Comparison of ENCODE assay signal across 8 mouse cellular contexts in genomic region chr1:130715561-130716217, GRCm38 (mm10). TPM values are rescaled to one million over a fixed set of nuclear protein-coding genes. Genes with fewer than 3 reads are reported as not detected.
A peak's percentile ranks its signal among the peaks of the same experiment; 100 is the strongest.
DNase-seq lines count a peak whose midpoint lies in the region; ATAC-seq and TF ChIP-seq lines count a peak whose summit lies in the region.

Gm29427 (minus strand) TSS chr1:130715799.

- H3K9ac ChIP-seq in heart, embryonic 15.5 days = peak within 1 kb of the TSS; percentile 97
- H3K9ac ChIP-seq in liver, embryonic 14.5 days (replicated peaks) = peak within 1 kb of the TSS; percentile 84
- peak within 1 kb of the TSS; percentile 96 for H3K9ac ChIP-seq in neural tube, embryonic 11.5 days (ENCODE audit: low read length)
- peak within 1 kb of the TSS; percentile 98 for H3K9ac ChIP-seq in stomach, postnatal 0 days (ENCODE audit: low read length)

- H3K9me3 ChIP-seq in heart, embryonic 15.5 days (replicated peaks) = no peaks in the 10 kb centered on the region
- H3K9me3 ChIP-seq in liver, embryonic 14.5 days (ENCODE audit: control insufficient read depth, low read length) = no peaks in the 10 kb centered on the region
- H3K9me3 ChIP-seq in neural tube, embryonic 11.5 days (ENCODE audit: control insufficient read depth, low read length) = no peaks in the 10 kb centered on the region
- no peaks in the 10 kb centered on the region for H3K9me3 ChIP-seq in stomach, postnatal 0 days (ENCODE audit: control insufficient read depth, low read length)

- peak; percentile 46; the same call in 1 of the 2 replicates for TF ChIP-seq EP300 in liver, embryonic 14.5 days (IDR thresholded peaks at IDR 0.05; ENCODE audit: low read depth)
- TF ChIP-seq EP300 in stomach, postnatal 0 days (optimal IDR thresholded peaks at IDR 0.05) = peak; percentile 99

- peak; percentile 89 for ATAC-seq in heart, embryonic 15.5 days (replicated peaks; ENCODE audit: insufficient number of reproducible peaks, insufficient read depth, low FRiP score, low read depth)
- peak; percentile 86 for ATAC-seq in liver, embryonic 14.5 days (ENCODE audit: insufficient read depth)
- peak; percentile 86 for ATAC-seq in neural tube, embryonic 11.5 days (ENCODE audit: insufficient read depth, low FRiP score, low TSS enrichment)
- ATAC-seq in stomach, postnatal 0 days (ENCODE audit: low FRiP score, low TSS enrichment) = peak; percentile 98

- 0 out of 2 replicates have a peak, but pooled peaks cover 8% of the 10 kb centered on the region for H3K36me3 ChIP-seq in heart, embryonic 15.5 days
- H3K36me3 ChIP-seq in liver, embryonic 14.5 days (replicated peaks; ENCODE audit: control insufficient read depth, insufficient read depth, low read depth) = peaks cover 19% of the 10 kb centered on the region
- H3K36me3 ChIP-seq in neural tube, embryonic 11.5 days (ENCODE audit: control insufficient read depth, insufficient read depth, low read length) = no peaks in the 10 kb centered on the region
- H3K36me3 ChIP-seq in stomach, postnatal 0 days (ENCODE audit: control insufficient read depth, insufficient read depth, low read length) = no peaks in the 10 kb centered on the region

- no peaks in the 10 kb centered on the region for H3K27me3 ChIP-seq in heart, embryonic 15.5 days
- no peaks in the 10 kb centered on the region for H3K27me3 ChIP-seq in liver, embryonic 14.5 days (ENCODE audit: control insufficient read depth, insufficient read depth, low read length)
- H3K27me3 ChIP-seq in neural tube, embryonic 11.5 days (ENCODE audit: control insufficient read depth, insufficient read depth, low read length) = no peaks in the 10 kb centered on the region
- H3K27me3 ChIP-seq in stomach, postnatal 0 days (ENCODE audit: control insufficient read depth, insufficient read depth, low read length) = no peaks in the 10 kb centered on the region

- peak within 1 kb of the TSS; percentile 95 for H3K4me2 ChIP-seq in heart, embryonic 15.5 days
- peak within 1 kb of the TSS; percentile 95 for H3K4me2 ChIP-seq in liver, embryonic 14.5 days (ENCODE audit: low read depth)
- H3K4me2 ChIP-seq in neural tube, embryonic 11.5 days (ENCODE audit: low read depth) = peak within 1 kb of the TSS; percentile 98
- H3K4me2 ChIP-seq in stomach, postnatal 0 days (replicated peaks; ENCODE audit: low read depth) = peak within 1 kb of the TSS; percentile 99

- no peak for TF ChIP-seq CTCF in liver, embryonic 14.5 days (IDR thresholded peaks at IDR 0.05; ENCODE audit: low read depth)
- peak; percentile 12; the same call in 1 of the 2 replicates for TF ChIP-seq CTCF in stomach, postnatal 0 days (IDR thresholded peaks at IDR 0.05; ENCODE audit: low read depth)

- WGBS in heart, embryonic 15.5 days = under 1% methylated on average over 38 of the region's 38 CpGs
- 1% methylated on average over 38 of the region's 38 CpGs for WGBS in liver, embryonic 14.5 days (ENCODE audit: insufficient replicate concordance)
- WGBS in neural tube, embryonic 11.5 days = 1% methylated on average over 37 of the region's 38 CpGs
- WGBS in stomach, postnatal 0 days = under 1% methylated on average over 36 of the region's 38 CpGs

- peaks cover 2% of the 10 kb centered on the region; the same call in 1 of the 2 replicates for H3K4me1 ChIP-seq in brown adipose tissue, adult 24 weeks (ENCODE audit: control insufficient read depth, insufficient read depth, insufficient read length, low read length)
- peaks cover 20% of the 10 kb centered on the region for H3K4me1 ChIP-seq in heart, embryonic 15.5 days (replicated peaks)
- H3K4me1 ChIP-seq in liver, embryonic 14.5 days (replicated peaks; ENCODE audit: control insufficient read depth in 2 of 2, insufficient read depth in 2 of 2, low read length in 1 of 2) = peaks cover 13 to 16% of the 10 kb centered on the region in 2 experiments
- peaks cover 5% of the 10 kb centered on the region for H3K4me1 ChIP-seq in neural tube, embryonic 11.5 days (ENCODE audit: control insufficient read depth, insufficient read depth, low read length)
- no peaks in the 10 kb centered on the region; the same call in 1 of the 2 replicates for H3K4me1 ChIP-seq in stomach, postnatal 0 days (replicated peaks; ENCODE audit: control insufficient read depth, insufficient read depth)

- H3K27ac ChIP-seq in brown adipose tissue, adult 24 weeks (replicated peaks; ENCODE audit: low read depth, low read length) = peak within 1 kb of the TSS; percentile 85
- peak within 1 kb of the TSS; percentile 91 for H3K27ac ChIP-seq in heart, embryonic 15.5 days
- H3K27ac ChIP-seq in liver, embryonic 14.5 days = peak within 1 kb of the TSS; percentile 72
- H3K27ac ChIP-seq in neural tube, embryonic 11.5 days (ENCODE audit: low read depth, low read length) = peak within 1 kb of the TSS; percentile 72
- peak within 1 kb of the TSS; percentile 92 for H3K27ac ChIP-seq in stomach, postnatal 0 days (replicated peaks)

- peak within 1 kb of the TSS; percentile 99 for H3K4me3 ChIP-seq in brown adipose tissue, adult 24 weeks (ENCODE audit: insufficient read depth, low read depth, low read length)
- H3K4me3 ChIP-seq in heart, embryonic 15.5 days = peak within 1 kb of the TSS; percentile 99
- H3K4me3 ChIP-seq in liver, embryonic 14.5 days (ENCODE audit: insufficient read depth in 1 of 2, low read depth in 2 of 2, low read length in 2 of 2) = peak within 1 kb of the TSS; percentile 73 to 97
- peak within 1 kb of the TSS; percentile 84 for H3K4me3 ChIP-seq in neural tube, embryonic 11.5 days (ENCODE audit: low read depth, low read length)
- peak within 1 kb of the TSS; percentile 99 for H3K4me3 ChIP-seq in stomach, postnatal 0 days (ENCODE audit: low read depth, low read length)

- DNase-seq in CD4-positive, CD25-positive, alpha-beta regulatory T cell, adult 2 months (ENCODE audit: low read depth, low spot score) = peak; percentile 98
- peak; percentile 67 for DNase-seq in fibroblast of lung, adult 2 months (ENCODE audit: low read depth)
- DNase-seq in kidney, postnatal 25 days = peak; percentile 96 to 99
- DNase-seq in liver, embryonic 14.5 days (ENCODE audit: low read depth in 3 of 3, low spot score in 3 of 3) = peak; percentile 83 to 91 (median 84)
- peak; percentile 88 for DNase-seq in neural tube, embryonic 11.5 days (ENCODE audit: low spot score)
- DNase-seq in stomach, postnatal 0 days (ENCODE audit: low spot score) = peak; percentile 99

RNA-seq across cellular contexts. Expression of gene Gm29427, which starts in this region (rescaled TPM):
- polyA plus RNA-seq in brown adipose tissue, adult 24 weeks (2012; ENCODE audit: insufficient read depth, insufficient read length, missing spikeins) = not detected in 2 replicates
- 0.16 TPM in 1 of 2 replicates, not detected in the other for polyA plus RNA-seq in heart, embryonic 15.5 days (2015; fragmentation: Nextera tagmentation; extraction: Ambion mirVana)
- not detected in 2 replicates for polyA plus RNA-seq in liver, embryonic 14.5 days (2012; rRNA removed)
- polyA plus RNA-seq in liver, embryonic 14.5 days (2014; fragmentation: Nextera tagmentation; extraction: Ambion mirVana) = not detected in 2 replicates
- polyA plus RNA-seq in neural tube, embryonic 11.5 days (2014; fragmentation: Nextera tagmentation; extraction: Ambion mirVana) = not detected in 2 replicates
- polyA plus RNA-seq in stomach, postnatal 0 days (2015; fragmentation: Nextera tagmentation; extraction: Ambion mirVana) = 0.07 TPM in 1 of 2 replicates, not detected in the other

Comparison
In these comparisons a context has a peak if more than half of its experiments do, and no peak if none do; other contexts are left out.
1. Peak in every context shown above with its lines: DNase-seq, ATAC-seq, H3K4me3 ChIP-seq and H3K27ac ChIP-seq.
2. Peak in ATAC-seq, H3K4me3 ChIP-seq, H3K27ac ChIP-seq, H3K9ac ChIP-seq and H3K4me2 ChIP-seq in heart, embryonic 15.5 days; RNA of the gene not detected or under 1 TPM.
3. Peak in DNase-seq, ATAC-seq, H3K4me3 ChIP-seq, H3K27ac ChIP-seq, H3K9ac ChIP-seq and H3K4me2 ChIP-seq in liver, embryonic 14.5 days; RNA of the gene not detected or under 1 TPM.
4. Peak in DNase-seq, ATAC-seq, H3K4me3 ChIP-seq, H3K27ac ChIP-seq, H3K9ac ChIP-seq and H3K4me2 ChIP-seq in neural tube, embryonic 11.5 days; RNA of the gene not detected or under 1 TPM.
5. Peak in DNase-seq, ATAC-seq, H3K4me3 ChIP-seq, H3K27ac ChIP-seq, H3K9ac ChIP-seq and H3K4me2 ChIP-seq in stomach, postnatal 0 days; RNA of the gene not detected or under 1 TPM.